Mouse (Mus musculus): Measurements from ENCODE around the gene Ccdc115. TPM values are rescaled to one million over a fixed set of nuclear protein-coding genes. Genes with fewer than 3 reads are reported as not detected.

Gene Ccdc115
- 38.1 TPM for polyA plus RNA-seq (2017; shearing (Covaris generic))

DNA sequence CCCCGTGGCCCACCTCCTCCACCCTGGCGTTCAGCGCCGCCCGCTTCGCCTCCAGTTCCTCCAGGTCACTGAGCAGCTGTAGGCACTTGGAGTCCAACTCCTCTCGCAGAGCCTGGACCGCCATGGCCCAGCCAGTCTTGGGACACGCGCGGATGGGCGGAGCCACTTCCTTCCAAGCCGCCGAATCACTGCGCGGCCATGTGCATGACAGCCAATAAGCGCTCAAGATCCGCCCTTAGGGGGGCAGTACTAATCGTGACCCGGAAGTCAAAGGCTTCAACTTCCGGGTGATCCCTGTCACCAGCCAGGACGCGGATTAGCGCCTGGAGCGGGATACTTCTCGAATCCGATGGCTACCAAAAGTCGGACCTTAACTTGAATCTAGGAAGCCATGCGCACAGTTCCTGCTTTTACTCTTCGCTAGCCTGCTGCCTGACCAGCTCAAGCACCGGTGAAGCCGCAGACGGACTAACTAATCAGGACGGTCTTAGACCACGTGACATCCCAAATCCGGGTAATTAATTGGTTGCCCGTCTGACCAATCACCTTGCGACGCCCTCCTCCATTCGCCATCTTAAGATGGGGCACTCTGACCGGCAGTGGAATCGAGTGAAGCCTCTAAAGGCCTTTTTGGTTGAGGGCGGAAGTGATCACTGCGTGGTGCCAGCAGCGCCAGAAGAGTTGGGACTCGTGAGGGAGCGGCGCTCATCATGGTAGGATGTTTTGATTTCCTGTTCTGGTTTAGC is at the start of gene Ccdc115, which contains the start of gene Imp4:
Gene Ccdc115 (minus strand): TSS at position 458 of the 746 bp plus-strand sequence.
Gene Imp4 (plus strand): TSS at position 637 of the 746 bp plus-strand sequence.

GRCm38 (mm10) chr1:34459284-34460060 is 20.0 kb upstream of the Ccdc115 start, which contains the start of gene Ptpn18:
TSS of gene Ptpn18 (plus strand) at chr1:34459762.

Other genes with a start within 250 kb of the Ccdc115 start
- gene Imp4, start 179 bp upstream of the Ccdc115 start, polyA plus RNA-seq (2017; shearing (Covaris generic)): 130 TPM
- 202 TPM for gene Ptpn18, start 20.1 kb upstream of the Ccdc115 start, polyA plus RNA-seq (2017; shearing (Covaris generic))
- not detected for gene Prss39, start 58.7 kb upstream of the Ccdc115 start, polyA plus RNA-seq (2017; shearing (Covaris generic))
- not detected for gene Cfc1, start 96.0 kb upstream of the Ccdc115 start, polyA plus RNA-seq (2017; shearing (Covaris generic))
- not detected for gene Prss40, start 121.3 kb upstream of the Ccdc115 start, polyA plus RNA-seq (2017; shearing (Covaris generic))
- not detected for gene Amer3, start 140.0 kb upstream of the Ccdc115 start, polyA plus RNA-seq (2017; shearing (Covaris generic))